Mouse (Mus musculus) neural tube, embryonic 11.5 days (tissue): Measurements from ENCODE around the gene Parp2. TPM values are rescaled to one million over a fixed set of nuclear protein-coding genes. Genes with fewer than 3 reads are reported as not detected.

Experiments used
- ATAC-seq: fragments of 200-750 bp; cut with Nextera tagmentation; 2 replicates; pipeline ENCODE4 v1.8.0; 2017; ENCODE audit warnings: moderate number of reproducible peaks, mild to moderate bottlenecking, moderate TSS enrichment, moderate library complexity; ENCODE audit not compliant: insufficient read depth, low FRiP score, low TSS enrichment
- DNase-seq: peaks from one replicate; pipeline ENCODE4 v3.0.0-alpha.2; 2015; ENCODE audit warnings: low spot score
- H3K27ac ChIP-seq: fragments of 300-500 bp; sonication (generic); 2 replicates; pipeline ENCODE4 v1.5.1; 2014; ENCODE audit warnings: low read depth, mild to moderate bottlenecking, low read length
- H3K27me3 ChIP-seq: fragments of 300-500 bp; sonication (generic); 2 replicates; pipeline ENCODE4 v1.6.1; 2014; ENCODE audit warnings: mild to moderate bottlenecking, low read length, mixed read lengths; ENCODE audit not compliant: control insufficient read depth, insufficient read depth
- H3K36me3 ChIP-seq: fragments of 300-500 bp; sonication (generic); 2 replicates; pipeline ENCODE4 v1.6.1; 2014; ENCODE audit warnings: mild to moderate bottlenecking, low read length, moderate library complexity, mixed read lengths; ENCODE audit not compliant: control insufficient read depth, insufficient read depth
- H3K4me1 ChIP-seq: fragments of 300-500 bp; sonication (generic); 2 replicates; pipeline ENCODE4 v1.6.1; 2014; ENCODE audit warnings: low read length, mixed read lengths; ENCODE audit not compliant: control insufficient read depth, insufficient read depth
- H3K4me2 ChIP-seq: fragments of 300-500 bp; sonication (generic); 2 replicates; pipeline ENCODE4 v1.6.1; 2014; ENCODE audit warnings: low read depth, mild to moderate bottlenecking, moderate library complexity
- H3K4me3 ChIP-seq: fragments of 300-500 bp; sonication (generic); 2 replicates; pipeline ENCODE4 v1.5.1; 2014; ENCODE audit warnings: low read depth, low read length
- H3K9ac ChIP-seq: fragments of 300-500 bp; sonication (generic); 2 replicates; pipeline ENCODE4 v1.6.1; 2014; ENCODE audit warnings: mild to moderate bottlenecking, low read length
- H3K9me3 ChIP-seq: fragments of 300-500 bp; sonication (generic); 2 replicates; pipeline ENCODE4 v1.6.1; 2016; ENCODE audit warnings: low read length; ENCODE audit not compliant: control insufficient read depth
- WGBS: fragments of 180-500 bp; shearing (Covaris S2); extraction: QIAGEN DNeasy Blood & Tissue Kit; methylation state at CpG from one replicate; pipeline ENCODE4 v1.1.7; 2014; 5-methylcytosine and 5-hydroxymethylcytosine counted together
- polyA plus RNA-seq: library from polyadenylated mRNA; unstranded; fragments of >200 nt; fragmentation: Nextera tagmentation; extraction: Ambion mirVana; gene quantifications from 2 replicates; pipeline ENCODE4 v1.2.1, GENCODE M21; 2014

Parp2 gene
- polyA plus RNA-seq: 62.6 and 65.2 TPM in 2 replicates

DNA sequence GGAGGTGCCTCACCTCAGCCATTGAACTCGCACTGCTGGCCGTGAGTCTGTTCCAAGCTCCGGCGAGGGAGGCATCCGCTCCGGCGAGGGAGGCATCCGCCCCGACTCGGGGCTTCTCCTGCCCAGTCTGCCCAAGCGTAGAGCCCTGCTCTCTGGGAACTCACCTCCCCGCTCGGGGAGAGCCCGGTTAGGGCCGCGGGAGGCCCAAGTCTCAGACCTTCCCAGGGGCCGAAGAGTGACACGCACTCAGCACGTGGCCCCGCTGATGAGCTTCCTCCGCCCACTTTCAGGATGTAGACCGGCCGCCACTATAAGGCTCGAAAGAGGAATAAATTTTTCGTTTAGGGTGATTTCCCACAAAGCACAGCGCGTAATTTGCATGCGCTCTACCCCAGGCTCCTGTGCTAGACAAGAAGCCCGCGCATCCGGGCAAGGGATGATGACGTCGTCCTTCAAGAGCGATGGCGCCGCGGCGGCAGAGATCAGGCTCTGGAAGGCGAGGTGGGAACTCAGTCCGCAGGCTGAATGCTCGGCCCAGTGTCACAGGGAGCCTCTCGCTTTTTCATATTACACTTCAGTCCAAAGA is at the start of gene Parp2, which contains the start of gene Ccnb1ip1:
Gene Parp2, plus strand, starts transcription at position 355 of the 586 bp plus-strand sequence.
Gene Ccnb1ip1, minus strand, starts transcription at position 246 of the 586 bp plus-strand sequence.
- 0% methylated on average over 42 of the region's 42 CpGs for WGBS
- peak within 1 kb of the TSS; percentile 49 for H3K4me3 ChIP-seq

DNA sequence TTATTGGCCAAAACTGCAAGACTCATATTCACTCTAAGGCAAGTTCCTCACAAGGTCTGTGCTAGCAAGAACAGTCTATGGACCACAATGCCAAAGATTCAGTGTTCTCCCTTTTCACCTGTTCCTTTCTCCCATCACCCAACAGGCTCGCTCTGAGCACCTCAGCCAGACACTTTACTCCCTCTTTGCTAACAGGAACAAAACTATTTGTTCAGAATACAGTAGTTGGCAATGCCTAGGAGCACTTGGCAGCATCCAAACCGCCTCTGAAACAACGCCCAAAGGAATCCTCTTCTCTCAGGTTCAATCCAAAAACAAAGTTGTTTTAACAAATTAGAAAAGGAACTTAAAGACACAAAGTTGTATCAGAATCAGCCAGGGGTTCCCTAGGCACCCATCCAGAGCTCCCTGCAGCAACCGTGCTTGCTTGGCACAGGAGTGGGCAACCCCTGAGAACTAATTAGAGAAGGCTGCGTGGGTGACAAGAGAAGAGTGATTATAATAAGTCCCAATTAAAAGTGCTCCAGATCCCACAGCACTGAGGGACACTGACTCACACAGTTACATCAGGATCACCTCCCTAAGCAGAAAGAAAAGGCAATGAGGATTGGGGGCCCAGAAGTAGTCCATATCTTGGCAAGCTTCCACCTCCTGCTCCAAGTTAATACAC is 49.1 kb upstream of the Parp2 start:
- DNase-seq: no peak
- Histone ChIP-seq H3K4me1 (no peaks in the 10 kb centered on the region), H3K9ac (no peak overlapping the region), H3K4me3 (no peak overlapping the region), H3K9me3 (no peaks in the 10 kb centered on the region), H3K36me3 (no peaks in the 10 kb centered on the region), H3K27me3 (no peaks in the 10 kb centered on the region), H3K27ac (no peak overlapping the region), H3K4me2 (no peak overlapping the region)
- WGBS: 77% methylated on average over 5 of the region's 5 CpGs
- no peak for ATAC-seq

More for the DNA sequence above, at the start of gene Parp2, which contains the start of gene Ccnb1ip1:
- DNase-seq (peak; percentile 95), ATAC-seq (peak; percentile 96)
- Histone ChIP-seq H3K9me3 (no peaks in the 10 kb centered on the region), H3K36me3 (no peaks in the 10 kb centered on the region), H3K4me1 (no peaks in the 10 kb centered on the region), H3K4me2 (peak within 1 kb of the TSS; percentile 55), H3K27me3 (no peaks in the 10 kb centered on the region), H3K9ac (peak within 1 kb of the TSS; percentile 72), H3K27ac (peak within 1 kb of the TSS; percentile 83)

DNA sequence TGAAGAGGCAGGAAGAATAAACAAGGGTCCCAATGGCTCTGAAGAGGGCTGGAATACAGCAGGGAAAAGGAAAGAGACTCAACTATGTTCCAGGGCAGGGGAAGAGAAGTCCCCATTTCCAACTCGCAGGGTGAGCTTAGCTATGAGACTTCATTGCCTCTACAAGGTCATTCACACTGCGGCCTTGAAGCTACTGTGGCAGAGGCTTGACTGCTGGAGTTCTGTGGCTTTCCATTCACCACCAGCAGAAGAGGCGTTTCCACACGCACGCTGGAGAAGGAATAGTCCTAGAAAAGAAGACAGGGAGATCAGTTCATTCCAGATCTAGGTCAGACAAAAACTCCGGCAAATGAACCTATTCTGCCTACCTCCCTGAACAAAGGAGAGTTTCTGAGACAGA is 41.9 kb upstream of the Parp2 start:
- Histone ChIP-seq H3K4me2 (no peak overlapping the region), H3K9ac (no peak overlapping the region), H3K27me3 (no peaks in the 10 kb centered on the region), H3K4me1 (no peaks in the 10 kb centered on the region), H3K36me3 (peaks cover 2% of the 10 kb centered on the region; the same call in 1 of the 2 replicates), H3K9me3 (no peaks in the 10 kb centered on the region), H3K27ac (no peak overlapping the region), H3K4me3 (no peak overlapping the region)
- no peak for ATAC-seq
- DNase-seq: no peak
- WGBS: 94% methylated on average over 6 of the region's 6 CpGs

DNA sequence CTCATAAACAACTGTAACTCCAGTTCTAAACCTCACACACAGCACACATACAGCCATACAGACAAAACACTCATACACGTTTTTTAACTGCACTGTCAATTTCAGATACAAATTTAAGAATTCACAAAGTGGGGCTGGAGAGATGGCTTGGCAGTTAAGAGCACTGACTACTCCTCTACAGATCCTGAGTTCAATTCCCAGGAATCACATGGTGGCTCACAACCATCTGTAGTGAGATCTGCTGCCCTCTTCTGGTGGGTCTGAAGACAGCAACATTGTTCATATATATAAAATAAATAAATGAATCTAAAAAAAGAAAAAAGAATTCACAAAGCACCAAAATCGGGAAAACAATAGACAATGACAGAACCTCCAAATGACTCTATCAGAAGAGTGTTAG is 36.3 kb upstream of the Parp2 start:
- DNase-seq (no peak), ATAC-seq (no peak)
- H3K27ac ChIP-seq: no peak overlapping the region
- 87% methylated on average over 2 of the region's 2 CpGs for WGBS
- no peak overlapping the region for H3K4me3 ChIP-seq
- no peak overlapping the region for H3K9ac ChIP-seq
- no peaks in the 10 kb centered on the region for H3K4me1 ChIP-seq
- no peaks in the 10 kb centered on the region for H3K9me3 ChIP-seq
- H3K4me2 ChIP-seq: no peak overlapping the region
- no peaks in the 10 kb centered on the region for H3K27me3 ChIP-seq
- peaks cover 9% of the 10 kb centered on the region for H3K36me3 ChIP-seq

DNA sequence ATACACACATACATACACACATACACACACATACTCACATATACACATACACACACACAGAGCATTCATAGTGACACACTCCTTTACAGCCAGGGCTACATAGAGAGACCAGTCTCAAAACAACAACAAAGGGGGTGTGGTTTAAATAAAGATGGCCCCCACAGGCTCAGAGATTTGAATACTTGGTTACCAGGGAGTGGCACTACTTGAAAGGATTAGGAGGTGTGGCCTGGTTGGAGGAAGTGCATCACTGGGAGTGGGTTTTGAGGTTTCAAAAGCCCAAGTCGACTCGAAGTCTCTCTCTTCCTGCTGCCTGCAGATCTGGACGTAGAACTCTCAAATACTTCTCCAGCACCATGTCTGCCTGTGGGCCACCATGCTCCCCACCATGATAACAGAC is 25.5 kb upstream of the Parp2 start:
- Histone ChIP-seq H3K36me3 (peaks cover 8% of the 10 kb centered on the region), H3K4me2 (no peak overlapping the region), H3K27me3 (no peaks in the 10 kb centered on the region), H3K9me3 (no peaks in the 10 kb centered on the region), H3K4me1 (0 out of 2 replicates have a peak, but pooled peaks cover 3% of the 10 kb centered on the region), H3K27ac (no peak overlapping the region), H3K9ac (no peak overlapping the region), H3K4me3 (no peak overlapping the region)
- ATAC-seq (no peak), DNase-seq (no peak)
- 92% methylated on average over 3 of the region's 3 CpGs for WGBS

DNA sequence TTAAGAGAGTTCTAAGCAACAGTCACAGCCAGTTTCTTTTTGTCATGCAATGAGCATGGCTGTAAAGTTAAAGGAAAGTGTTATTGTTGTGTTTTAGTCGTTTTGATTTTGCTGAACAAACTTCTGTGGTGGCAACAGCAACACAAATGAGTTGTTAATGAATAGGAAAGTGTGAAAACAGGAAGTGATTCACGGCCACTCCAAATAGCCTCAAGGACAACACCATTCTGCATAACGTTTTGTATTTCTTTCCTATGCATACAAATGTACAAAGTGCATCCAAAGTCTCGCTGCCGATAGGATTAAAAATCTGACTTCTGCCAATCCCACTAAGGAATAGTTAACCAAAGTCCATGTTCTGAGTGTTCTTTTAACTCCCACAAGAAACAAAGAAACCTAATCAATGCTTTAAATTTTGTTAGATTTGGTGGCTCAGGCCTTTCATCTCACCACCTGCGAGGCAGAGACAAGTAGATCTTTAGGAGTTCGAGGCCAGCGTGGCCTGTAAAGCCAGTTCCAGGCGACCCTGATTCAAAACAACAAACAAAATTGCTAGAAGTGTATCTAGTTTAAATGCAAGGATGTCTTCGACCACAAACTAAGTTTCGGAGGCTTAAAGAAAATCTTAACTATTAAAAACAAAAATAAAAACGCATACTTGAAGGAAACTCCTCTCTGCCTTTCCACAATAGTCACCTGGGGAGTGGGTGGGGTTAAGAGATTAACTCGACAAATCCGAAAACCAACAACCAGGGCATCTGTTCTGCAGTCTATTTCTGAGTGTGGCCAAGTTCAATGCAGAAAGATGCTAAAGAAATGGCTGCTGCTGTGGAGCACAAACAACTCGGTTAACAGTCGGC is 23.0 kb upstream of the Parp2 start:
- Histone ChIP-seq H3K27ac (0 out of 2 replicates have a peak overlapping the region, but pooled peaks have one; percentile 44), H3K4me2 (peak overlapping the region; percentile 48), H3K27me3 (no peaks in the 10 kb centered on the region), H3K9ac (peak overlapping the region; percentile 76), H3K4me3 (peak overlapping the region; percentile 83), H3K4me1 (0 out of 2 replicates have a peak, but pooled peaks cover 3% of the 10 kb centered on the region), H3K36me3 (peaks cover 6% of the 10 kb centered on the region), H3K9me3 (no peaks in the 10 kb centered on the region)
- no peak for DNase-seq
- WGBS: 31% methylated on average over 16 of the region's 16 CpGs
- no peak; the same call in 1 of the 2 replicates for ATAC-seq

DNA sequence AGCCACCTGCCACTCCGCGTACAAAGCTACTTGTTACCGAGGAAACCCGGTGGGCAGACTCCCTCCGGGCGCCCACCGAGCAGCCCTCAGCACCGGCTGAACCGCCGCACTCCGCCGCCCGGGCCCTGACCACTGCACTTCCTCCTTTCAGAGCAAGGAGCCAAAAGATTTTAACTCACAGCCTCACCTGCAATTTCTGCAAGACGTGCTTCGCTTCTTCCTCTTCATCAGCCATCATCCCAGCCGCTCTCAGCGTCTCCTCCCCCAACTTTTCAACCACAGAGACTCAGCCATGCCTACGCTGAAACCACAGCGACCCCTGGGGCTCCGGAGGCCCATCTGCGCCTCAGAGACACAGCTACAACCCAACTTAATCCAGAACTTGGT is 22.4 kb upstream of the Parp2 start, which contains the start of gene Ttc5:
Gene Ttc5, minus strand, starts transcription at position 269 of the 387 bp plus-strand sequence.
- H3K27ac ChIP-seq: 0 out of 2 replicates have a peak within 1 kb of the TSS, but pooled peaks have one; percentile 44
- peak; percentile 92 for DNase-seq
- H3K36me3 ChIP-seq: peaks cover 6% of the 10 kb centered on the region
- H3K9me3 ChIP-seq: no peaks in the 10 kb centered on the region
- H3K9ac ChIP-seq: peak within 1 kb of the TSS; percentile 76
- peak within 1 kb of the TSS; percentile 83 for H3K4me3 ChIP-seq
- no peaks in the 10 kb centered on the region for H3K27me3 ChIP-seq
- peak within 1 kb of the TSS; percentile 48 for H3K4me2 ChIP-seq
- 0 out of 2 replicates have a peak, but pooled peaks cover 3% of the 10 kb centered on the region for H3K4me1 ChIP-seq
- ATAC-seq: peak; percentile 90
- under 1% methylated on average over 21 of the region's 21 CpGs for WGBS

DNA sequence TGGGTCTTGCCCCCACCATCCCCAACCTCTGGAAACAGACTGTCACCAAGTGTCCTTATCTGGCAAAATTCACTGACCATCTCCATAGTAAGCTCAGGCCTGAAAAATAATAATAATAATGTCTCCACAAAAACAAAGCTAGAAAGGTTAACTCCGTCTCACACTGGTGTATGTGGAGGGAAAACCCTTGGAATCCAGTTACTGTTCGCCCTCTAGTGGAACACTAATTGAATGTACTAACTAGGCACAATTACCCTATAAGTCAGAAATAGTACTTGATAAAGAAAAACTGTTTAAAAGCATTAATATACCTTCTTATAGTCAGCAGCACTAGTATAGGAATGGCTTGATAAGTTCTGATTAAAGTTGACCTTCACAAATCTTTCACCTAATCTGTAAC is 19.5 kb upstream of the Parp2 start:
- H3K4me1 ChIP-seq: 0 out of 2 replicates have a peak, but pooled peaks cover 3% of the 10 kb centered on the region

More for the DNA sequence above, 19.5 kb upstream of the Parp2 start:
- H3K9ac ChIP-seq: no peak overlapping the region
- WGBS: 19% methylated on average over 2 of the region's 2 CpGs
- no peak for DNase-seq
- H3K9me3 ChIP-seq: no peaks in the 10 kb centered on the region
- H3K36me3 ChIP-seq: no peaks in the 10 kb centered on the region
- H3K27ac ChIP-seq: no peak overlapping the region
- no peak overlapping the region for H3K4me2 ChIP-seq
- no peak for ATAC-seq
- no peaks in the 10 kb centered on the region for H3K27me3 ChIP-seq
- H3K4me3 ChIP-seq: no peak overlapping the region
